Mouse (Mus musculus) NIH3T3 (cell line): ENCODE data around the gene Mss51.

ENCODE experiments used
- DNase-seq: peaks from one replicate; pipeline ENCODE4 v3.0.0-alpha.2; 2012; ENCODE audit warnings: low read depth

Mss51 gene

DNA sequence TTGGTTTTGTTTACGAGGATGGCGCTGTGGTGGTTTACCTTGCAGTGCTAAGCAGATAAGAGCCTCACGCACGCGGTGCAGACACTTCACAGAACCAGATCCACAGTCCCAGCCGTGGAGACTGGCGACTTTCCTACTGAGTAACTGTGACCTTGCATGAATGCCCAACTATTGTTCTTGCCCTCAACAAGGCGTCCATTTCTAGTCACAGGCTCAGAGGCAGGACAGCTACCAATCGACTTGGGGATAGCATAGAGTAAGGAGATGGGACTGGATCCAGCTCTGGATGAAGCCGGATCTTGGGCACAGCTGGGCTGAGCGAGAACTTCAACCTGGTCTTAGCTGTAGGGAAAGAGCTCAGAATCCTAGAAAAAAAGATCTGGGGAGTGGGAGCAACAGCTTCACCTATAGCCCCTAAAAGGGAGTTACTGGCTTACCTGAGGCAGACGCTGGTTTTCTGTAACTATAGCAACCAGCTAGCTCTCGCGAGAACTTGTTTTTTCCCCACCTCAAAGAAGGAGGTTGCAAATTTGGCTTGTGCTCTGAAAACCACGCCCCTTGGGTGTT is 44.9 kb downstream of the Mss51 start, which contains the start of gene Cfap70:
Gene Cfap70 (minus strand): TSS at position 462 of the 567 bp plus-strand sequence.
- DNase-seq = no peak

DNA sequence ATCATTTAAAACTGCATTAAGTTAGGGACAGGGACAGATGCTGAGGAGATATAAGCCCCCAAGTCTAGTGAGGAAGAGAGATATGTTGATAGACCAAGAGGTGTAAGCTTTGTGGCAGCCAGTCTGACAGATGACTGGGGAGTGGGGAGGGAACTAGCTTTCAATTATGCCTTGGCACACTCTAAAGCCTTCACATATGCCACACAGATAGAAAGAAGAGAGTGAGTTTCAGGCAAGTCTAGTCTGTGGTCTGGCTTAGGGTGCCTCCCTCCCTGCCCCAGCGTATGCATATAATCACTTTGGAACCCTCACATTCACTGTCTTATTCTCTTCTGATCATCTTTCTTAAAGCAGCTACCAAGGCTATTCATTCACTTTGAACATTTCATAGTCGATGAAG is 45.4 kb downstream of the Mss51 start:
- no peak for DNase-seq

DNA sequence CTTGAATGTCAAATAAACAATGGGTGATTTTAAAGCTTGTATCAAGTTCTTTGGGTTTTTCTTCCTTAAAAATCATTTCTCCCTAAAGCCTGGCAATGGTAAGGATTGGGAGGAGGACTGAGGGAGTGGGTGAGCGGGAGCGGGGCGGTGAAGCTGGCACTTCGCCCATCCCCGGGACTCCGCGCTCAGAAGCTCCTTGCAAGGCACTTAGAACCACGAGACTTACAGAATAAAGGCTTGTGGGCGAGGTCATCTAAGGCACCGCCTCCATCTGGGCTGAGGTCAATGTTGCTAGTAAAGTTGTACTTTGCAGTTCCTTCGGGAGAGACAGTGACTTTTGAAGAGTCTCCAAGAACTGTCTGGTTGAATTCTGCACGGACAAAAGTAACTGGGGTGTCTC is 49.5 kb downstream of the Mss51 start:
- no peak for DNase-seq

DNA sequence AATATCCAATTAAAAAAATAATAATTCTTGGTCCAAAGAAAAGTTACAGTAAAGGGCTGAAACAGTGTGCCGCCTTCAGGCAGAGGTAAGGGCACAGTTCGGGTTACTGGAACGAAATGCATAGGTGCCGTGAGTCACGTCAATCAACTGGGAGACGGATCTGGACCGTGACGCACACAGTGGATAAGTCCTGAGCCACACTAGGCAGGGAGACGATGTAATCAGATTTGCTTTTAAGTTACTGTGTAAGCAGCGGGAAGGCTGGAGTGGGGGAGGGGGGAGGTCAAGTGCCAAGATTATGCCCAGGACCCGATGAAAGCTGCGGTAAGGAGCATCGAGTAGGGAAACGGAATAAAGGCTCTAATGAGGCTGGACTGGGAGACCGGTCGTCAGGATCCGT is 54.4 kb downstream of the Mss51 start:
- no peak for DNase-seq

DNA sequence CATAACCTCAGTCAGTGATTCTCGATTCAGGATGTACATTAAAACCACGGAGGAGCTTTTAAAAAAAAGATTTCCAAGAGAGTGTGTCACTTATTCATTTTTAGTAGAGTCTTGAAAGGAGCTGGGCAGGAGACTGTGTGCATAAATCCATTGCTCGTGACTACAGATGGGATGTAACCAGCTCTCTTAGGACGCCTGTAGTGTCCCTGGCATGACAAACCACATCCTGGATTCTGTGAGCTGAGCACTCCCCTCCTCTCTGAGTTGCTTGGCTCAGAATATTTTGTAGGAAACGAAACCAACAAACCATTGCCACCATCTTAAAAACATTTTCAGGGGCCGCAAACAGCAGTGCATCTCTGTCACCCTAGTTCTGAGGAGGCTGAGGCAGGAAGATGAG is 59.7 kb downstream of the Mss51 start:
- no peak for DNase-seq
